Mouse (Mus musculus): Measurements from ENCODE around the gene Ptov1. TPM values are rescaled to one million over a fixed set of nuclear protein-coding genes. Genes with fewer than 3 reads are reported as not detected.
"Not testable (repeated sequence)": the region's sequence is repeated elsewhere in the genome, so short reads cannot be mapped to it uniquely, and the experiment has no call there.

The Ptov1 gene
- polyA plus RNA-seq, 1 experiment from 2014 or later, result 266 TPM

GRCm38 (mm10) chr7:44886964-44887363 is 17.4 kb upstream of the Ptov1 start:
- no peak overlapping the region for H3K27ac ChIP-seq (replicated peaks)
- no peaks in the 10 kb centered on the region for H3K9me3 ChIP-seq
- no peak overlapping the region for H3K4me2 ChIP-seq
- H3K9ac ChIP-seq, result peak overlapping the region; percentile 33; the same call in 1 of the 2 replicates
- H3K36me3 ChIP-seq, result peaks cover 79% of the 10 kb centered on the region
- no peak for ATAC-seq (ENCODE audit: extremely low read depth, insufficient number of reproducible peaks, low FRiP score, low TSS enrichment)
- WGBS, result 82% methylated on average over 7 of the region's 7 CpGs
- no peaks in the 10 kb centered on the region for H3K27me3 ChIP-seq (replicated peaks)
- H3K4me3 ChIP-seq, result no peak overlapping the region
- peaks cover 43% of the 10 kb centered on the region for H3K4me1 ChIP-seq

DNA sequence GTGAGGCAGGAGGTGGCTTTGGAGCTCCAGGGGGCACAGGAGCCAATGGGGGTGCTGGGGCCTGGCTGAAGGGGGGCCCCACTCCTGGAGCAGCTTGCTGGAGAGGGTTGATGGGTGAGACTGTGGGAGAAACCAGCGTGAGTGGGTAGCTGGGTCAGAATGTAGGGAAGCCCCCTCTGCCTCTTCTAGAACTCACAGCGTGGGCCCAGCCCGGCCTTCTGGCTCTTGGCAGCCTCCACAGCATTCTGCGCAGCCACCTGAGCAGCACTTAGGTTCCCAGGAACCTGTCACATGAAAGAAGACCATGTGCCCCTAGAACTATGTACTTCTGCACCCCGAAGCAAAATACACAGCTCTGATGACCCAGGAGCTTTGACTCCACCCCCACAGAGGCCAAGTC is 15.0 kb upstream of the Ptov1 start:
- Histone ChIP-seq H3K4me2 (no peak overlapping the region), H3K9ac (no peak overlapping the region), H3K27ac (replicated peaks) (no peak overlapping the region), H3K9me3 (no peaks in the 10 kb centered on the region), H3K4me1 (peaks cover 25% of the 10 kb centered on the region), H3K36me3 (peaks cover 92% of the 10 kb centered on the region), H3K4me3 (no peak overlapping the region), H3K27me3 (replicated peaks) (no peaks in the 10 kb centered on the region)
- over 99% methylated on average over 5 of the region's 5 CpGs for WGBS
- no peak for ATAC-seq (ENCODE audit: extremely low read depth, insufficient number of reproducible peaks, low FRiP score, low TSS enrichment)

DNA sequence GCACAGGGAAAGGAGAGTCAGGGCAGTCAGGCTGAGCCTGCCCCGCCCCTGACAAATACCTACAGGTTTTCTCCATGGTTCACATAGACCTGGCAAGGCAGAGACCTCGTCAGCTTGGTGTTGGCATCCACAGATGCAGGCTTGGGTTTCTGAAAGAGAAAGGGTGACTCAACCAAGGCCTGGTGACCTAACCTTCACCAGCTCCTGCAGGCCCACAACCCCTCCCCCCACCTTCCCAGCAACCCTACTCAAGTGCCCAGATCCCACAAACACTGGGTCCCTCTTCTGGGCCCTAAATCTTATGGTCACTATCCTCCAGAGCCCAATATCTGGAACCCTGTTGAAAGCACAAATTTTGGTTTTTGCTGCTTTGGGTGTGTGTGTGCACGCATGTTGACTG is 13.4 kb upstream of the Ptov1 start:
- H3K9me3 ChIP-seq, result no peaks in the 10 kb centered on the region
- no peak for ATAC-seq (ENCODE audit: extremely low read depth, insufficient number of reproducible peaks, low FRiP score, low TSS enrichment)
- WGBS, result 92% methylated on average over 3 of the region's 3 CpGs

GRCm38 (mm10) chr7:44877833-44878232 is 8.2 kb upstream of the Ptov1 start:
- Histone ChIP-seq H3K4me3 (no peak overlapping the region), H3K27me3 (replicated peaks) (no peaks in the 10 kb centered on the region), H3K9me3 (no peaks in the 10 kb centered on the region), H3K4me1 (peaks cover 34% of the 10 kb centered on the region), H3K9ac (0 out of 2 replicates have a peak overlapping the region, but pooled peaks have one; percentile 61), H3K4me2 (peak overlapping the region; percentile 3), H3K27ac (replicated peaks) (peak overlapping the region; percentile 90), H3K36me3 (peaks cover 75% of the 10 kb centered on the region)
- WGBS, result 48% methylated on average over 14 of the region's 14 CpGs
- peak; percentile 44; the same call in 1 of the 2 replicates for ATAC-seq (ENCODE audit: extremely low read depth, insufficient number of reproducible peaks, low FRiP score, low TSS enrichment)

More for the DNA sequence above, 13.4 kb upstream of the Ptov1 start:
- Histone ChIP-seq H3K4me3 (no peak overlapping the region), H3K27me3 (replicated peaks) (no peaks in the 10 kb centered on the region), H3K36me3 (peaks cover 94% of the 10 kb centered on the region), H3K4me1 (peaks cover 23% of the 10 kb centered on the region), H3K4me2 (no peak overlapping the region), H3K27ac (replicated peaks) (no peak overlapping the region), H3K9ac (no peak overlapping the region)

- H3K9ac ChIP-seq; H3K9me3 ChIP-seq; ATAC-seq (ENCODE audit: extremely low read depth, insufficient number of reproducible peaks, low FRiP score, low TSS enrichment); H3K27me3 ChIP-seq (replicated peaks); H3K4me2 ChIP-seq; H3K27ac ChIP-seq (replicated peaks); H3K4me3 ChIP-seq: not testable (repeated sequence)
- peaks cover 49% of the 10 kb centered on the region for H3K4me1 ChIP-seq
- 86% methylated on average over 2 of the region's 2 CpGs for WGBS
- peaks cover 14% of the 10 kb centered on the region for H3K36me3 ChIP-seq
Observed at GRCm38 (mm10) chr7:44871774-44872173, 2.2 kb upstream of the Ptov1 start.

DNA sequence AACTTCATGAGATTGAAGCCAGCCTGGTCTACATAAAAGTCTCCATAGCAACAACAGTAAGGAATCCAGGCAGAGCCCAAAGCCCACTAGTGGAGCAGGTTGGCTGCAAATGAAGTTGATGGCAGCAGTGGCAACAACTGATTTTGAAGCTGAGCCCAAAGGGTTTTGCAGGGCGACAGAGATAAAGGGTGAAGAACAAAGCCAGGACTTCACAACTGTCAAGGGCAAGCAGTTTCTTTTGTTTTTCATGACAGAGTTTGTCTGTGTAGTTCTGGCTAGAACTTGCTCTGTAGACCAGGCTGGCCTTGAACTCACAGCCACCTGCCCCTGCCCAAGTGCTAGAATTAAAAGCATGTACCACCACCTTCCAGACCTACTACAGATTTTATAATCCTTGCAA is 1.6 kb upstream of the Ptov1 start:
- 0 out of 2 replicates have a peak overlapping the region, but pooled peaks have one; percentile 3 for H3K27ac ChIP-seq (replicated peaks)
- WGBS, result 73% methylated on average over 1 of the region's 1 CpGs
- H3K4me3 ChIP-seq, result no peak overlapping the region
- no peak for ATAC-seq (ENCODE audit: extremely low read depth, insufficient number of reproducible peaks, low FRiP score, low TSS enrichment)
- H3K9ac ChIP-seq, result no peak overlapping the region
- no peaks in the 10 kb centered on the region for H3K27me3 ChIP-seq (replicated peaks)
- H3K9me3 ChIP-seq, result no peaks in the 10 kb centered on the region
- H3K36me3 ChIP-seq, result peaks cover 8% of the 10 kb centered on the region
- H3K4me1 ChIP-seq, result peaks cover 55% of the 10 kb centered on the region
- no peak overlapping the region for H3K4me2 ChIP-seq

DNA sequence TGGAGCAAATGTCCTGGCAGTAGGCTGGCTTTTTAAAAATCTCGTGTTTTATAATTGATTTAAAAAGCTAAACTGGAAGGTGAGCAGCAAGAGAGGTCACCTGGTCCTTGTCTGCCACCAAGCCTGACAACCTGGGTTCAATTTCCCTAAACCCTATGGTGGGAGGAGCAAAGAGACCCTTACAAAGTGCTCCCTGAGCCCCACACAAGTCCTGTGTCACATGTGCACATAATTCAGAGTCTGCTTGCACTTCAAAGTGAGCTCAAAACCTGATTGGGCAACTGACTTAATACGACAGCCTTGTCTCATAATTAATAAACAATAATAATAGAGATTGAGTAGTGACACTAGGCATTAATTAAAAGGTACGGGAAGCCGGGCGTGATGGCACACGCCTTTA is 1.0 kb upstream of the Ptov1 start:
- Histone ChIP-seq H3K4me2 (peak overlapping the region; percentile 92), H3K4me3 (peak overlapping the region; percentile 81), H3K9me3 (no peaks in the 10 kb centered on the region), H3K4me1 (peaks cover 61% of the 10 kb centered on the region), H3K36me3 (peaks cover 3% of the 10 kb centered on the region; the same call in 1 of the 2 replicates), H3K27me3 (replicated peaks) (no peaks in the 10 kb centered on the region), H3K27ac (replicated peaks) (peak overlapping the region; percentile 99), H3K9ac (peak overlapping the region; percentile 98)
- WGBS, result 82% methylated on average over 6 of the region's 6 CpGs
- ATAC-seq (ENCODE audit: extremely low read depth, insufficient number of reproducible peaks, low FRiP score, low TSS enrichment), result no peak

- Histone ChIP-seq H3K9me3 (no peaks in the 10 kb centered on the region), H3K9ac (peak overlapping the region; percentile 98), H3K4me3 (peak overlapping the region; percentile 81), H3K36me3 (peaks cover 15% of the 10 kb centered on the region), H3K4me1 (peaks cover 73% of the 10 kb centered on the region), H3K27ac (replicated peaks) (peak overlapping the region; percentile 99), H3K27me3 (replicated peaks) (no peaks in the 10 kb centered on the region), H3K4me2 (peak overlapping the region; percentile 92)
- peak; percentile 48 for ATAC-seq (ENCODE audit: extremely low read depth, insufficient number of reproducible peaks, low FRiP score, low TSS enrichment)
- WGBS, result under 1% methylated on average over 85 of the region's 108 CpGs
Observed at GRCm38 (mm10) chr7:44868919-44869696, 480 bp downstream of the Ptov1 start.

- peaks cover 22% of the 10 kb centered on the region for H3K36me3 ChIP-seq
- H3K9ac ChIP-seq, result peak overlapping the region; percentile 98
- whole genome bisulfite sequencing, result 6% methylated on average over 16 of the region's 16 CpGs
- peak overlapping the region; percentile 81 for H3K4me3 ChIP-seq
- H3K4me1 ChIP-seq, result peaks cover 73% of the 10 kb centered on the region
- H3K27ac ChIP-seq (replicated peaks), result peak overlapping the region; percentile 99
- H3K9me3 ChIP-seq, result no peaks in the 10 kb centered on the region
- H3K27me3 ChIP-seq (replicated peaks), result no peaks in the 10 kb centered on the region
- no peak for ATAC-seq (ENCODE audit: extremely low read depth, insufficient number of reproducible peaks, low FRiP score, low TSS enrichment)
- peak overlapping the region; percentile 92 for H3K4me2 ChIP-seq
Observed at GRCm38 (mm10) chr7:44868465-44868864, 1.1 kb downstream of the Ptov1 start.

DNA sequence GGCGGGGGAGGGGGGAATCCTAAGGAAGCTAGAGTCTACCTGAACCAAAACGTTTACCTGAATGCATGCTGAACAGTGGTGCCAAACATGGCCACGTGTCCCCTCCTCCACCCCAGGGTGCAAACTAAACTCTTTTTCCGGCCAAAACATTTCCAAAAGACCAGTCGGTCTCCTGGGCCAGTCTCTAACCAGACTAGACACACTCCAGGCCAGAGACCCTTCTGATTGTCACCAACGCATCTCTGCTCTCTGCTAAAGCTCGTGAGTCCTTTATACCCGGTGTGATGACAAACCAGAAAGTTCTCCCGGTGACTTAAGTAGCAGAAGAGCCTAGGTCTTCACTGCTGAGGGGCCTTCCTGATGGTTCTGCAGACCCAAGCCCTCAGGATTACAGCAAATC is 1.8 kb downstream of the Ptov1 start:
- peaks cover 28% of the 10 kb centered on the region for H3K36me3 ChIP-seq
- ATAC-seq (ENCODE audit: extremely low read depth, insufficient number of reproducible peaks, low FRiP score, low TSS enrichment), result no peak
- WGBS, result 45% methylated on average over 9 of the region's 9 CpGs

DNA sequence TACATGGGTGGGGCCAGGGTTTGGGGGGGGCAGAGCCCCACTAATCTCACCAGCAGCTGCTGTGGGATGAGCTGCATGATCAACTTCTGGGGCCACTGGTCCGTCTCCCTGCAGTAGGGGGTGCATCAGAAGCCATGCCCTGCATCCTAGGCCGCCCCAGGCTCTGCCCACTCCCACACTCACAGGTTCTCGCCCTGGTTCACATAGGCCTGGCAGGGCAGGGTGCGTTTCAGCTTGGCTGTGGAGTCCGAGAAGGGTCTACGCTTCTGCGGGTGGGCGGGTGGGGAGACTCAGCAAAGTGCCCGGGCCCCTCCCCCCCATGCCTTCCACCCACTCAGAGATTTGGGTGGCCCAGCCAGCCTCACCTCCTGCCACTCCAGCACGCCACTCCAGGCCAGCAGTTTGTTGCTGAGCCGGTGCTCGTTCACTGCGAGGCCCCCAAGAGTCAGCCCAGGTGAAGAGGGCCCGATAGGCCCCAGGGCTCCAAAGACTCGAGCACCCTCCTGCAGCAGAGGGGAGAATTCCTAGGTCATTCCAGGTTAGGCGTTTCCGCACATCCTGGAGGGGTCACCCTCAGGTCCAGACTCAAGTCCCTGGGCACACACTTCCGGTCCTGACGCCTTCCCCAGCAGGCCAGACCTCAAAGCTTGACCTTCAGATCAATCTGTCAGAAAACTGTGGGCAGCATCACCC is 2.4 kb downstream of the Ptov1 start:
- ATAC-seq (ENCODE audit: extremely low read depth, insufficient number of reproducible peaks, low FRiP score, low TSS enrichment), result no peak
- Histone ChIP-seq H3K27me3 (replicated peaks) (no peaks in the 10 kb centered on the region), H3K9ac (peak overlapping the region; percentile 98), H3K9me3 (no peaks in the 10 kb centered on the region), H3K4me1 (peaks cover 60% of the 10 kb centered on the region), H3K4me2 (peak overlapping the region; percentile 92), H3K27ac (replicated peaks) (peak overlapping the region; percentile 77), H3K36me3 (peaks cover 35% of the 10 kb centered on the region), H3K4me3 (peak overlapping the region; percentile 81)
- WGBS, result 61% methylated on average over 19 of the region's 19 CpGs

More for the DNA sequence above, 1.8 kb downstream of the Ptov1 start:
- peaks cover 66% of the 10 kb centered on the region for H3K4me1 ChIP-seq
- H3K27ac ChIP-seq (replicated peaks), result peak overlapping the region; percentile 99; the same call in 1 of the 2 replicates
- H3K9me3 ChIP-seq, result no peaks in the 10 kb centered on the region
- H3K9ac ChIP-seq, result peak overlapping the region; percentile 98
- peak overlapping the region; percentile 81 for H3K4me3 ChIP-seq
- H3K4me2 ChIP-seq, result peak overlapping the region; percentile 92
- H3K27me3 ChIP-seq (replicated peaks), result no peaks in the 10 kb centered on the region
